Mouse (Mus musculus): ENCODE measurements around the gene Zfp64. TPM values are rescaled to one million over a fixed set of nuclear protein-coding genes. Genes with fewer than 3 reads are reported as not detected.

Gene Zfp64
- 10 to 100 TPM; 21.8 to 28.2 TPM for polyA plus RNA-seq (2017; shearing (Covaris generic))

DNA sequence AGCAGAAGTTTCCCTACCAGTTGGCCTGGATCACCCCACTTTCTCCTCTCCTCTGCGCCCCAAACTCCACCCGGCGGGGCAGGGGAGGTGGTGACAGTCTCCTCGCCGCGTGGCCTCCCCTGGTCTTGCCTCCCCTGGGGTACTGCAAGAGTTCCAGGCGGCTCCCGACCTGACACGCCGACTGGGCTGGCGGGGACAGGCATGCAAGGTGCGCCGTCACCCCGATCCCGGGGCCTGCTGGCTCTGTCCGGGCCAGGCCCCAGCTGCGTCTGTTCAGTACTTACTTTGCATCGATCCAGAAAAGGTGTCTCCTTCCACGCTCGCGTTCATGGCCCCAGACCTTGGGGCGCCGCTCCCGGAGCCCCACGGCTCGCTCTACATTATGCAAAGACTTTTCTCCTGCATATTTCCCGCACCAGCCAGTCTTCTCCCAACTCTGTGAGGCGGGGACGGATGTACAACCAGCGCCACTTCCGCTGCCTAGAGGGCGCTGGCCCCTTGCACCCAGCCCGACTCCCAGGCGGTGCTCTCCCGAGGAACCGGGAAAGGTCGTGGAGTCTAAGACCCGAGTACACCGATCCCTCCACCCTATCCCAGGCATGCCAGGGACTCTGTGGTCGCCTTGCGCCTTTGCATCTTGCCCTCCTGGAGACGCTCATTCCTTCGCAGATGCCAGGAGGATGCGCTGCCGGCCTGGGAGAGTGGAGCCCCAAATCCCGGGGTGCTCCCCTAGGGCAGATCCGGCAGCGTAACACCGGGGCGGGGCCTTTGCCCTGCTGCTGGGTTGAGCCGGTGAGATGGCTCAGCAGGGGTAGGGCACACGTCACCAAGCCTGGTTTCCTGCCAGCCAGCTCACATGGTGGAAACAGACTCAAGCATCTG is at the start of gene Zfp64:
Zfp64 (minus strand) TSS at position 753 of the 882 bp plus-strand sequence.
- ATAC-seq = peak; percentile 97

DNA sequence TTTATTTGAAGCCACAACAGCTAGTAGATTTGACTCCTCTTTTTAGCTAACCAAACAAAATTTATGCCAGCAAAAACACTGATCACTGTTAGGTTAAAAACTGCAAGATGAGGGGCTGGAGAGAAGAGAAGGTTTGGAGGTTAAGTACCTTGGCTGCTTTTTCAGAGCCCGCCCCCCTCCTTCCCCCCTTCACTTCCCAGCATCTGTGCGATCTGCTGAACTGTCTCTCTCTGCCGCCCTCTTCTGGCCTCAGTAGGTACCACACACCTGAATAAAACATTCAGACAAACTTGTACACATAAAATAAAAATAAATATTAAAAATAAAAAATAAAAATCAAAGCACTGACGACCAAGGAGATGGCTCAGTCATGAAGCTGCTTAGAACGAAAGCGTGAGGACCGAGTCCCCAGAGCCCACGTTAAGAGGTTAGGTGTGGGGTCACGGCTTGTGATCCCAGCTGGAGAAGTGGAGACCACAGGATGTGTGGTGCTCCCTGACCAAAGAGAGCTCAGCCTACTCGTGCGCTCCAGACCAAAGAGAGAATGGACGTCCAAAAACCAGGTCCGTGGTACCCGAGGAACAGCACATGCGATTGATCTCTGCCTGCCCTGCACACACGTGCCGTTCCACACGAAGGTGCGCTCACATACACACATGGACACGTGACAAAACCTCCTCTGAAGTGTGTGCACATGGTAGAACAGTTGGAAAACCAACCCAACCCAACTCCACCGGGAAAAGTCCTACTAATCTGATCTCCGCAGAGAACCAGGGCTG is 37.4 kb upstream of the Zfp64 start:
- ATAC-seq = no peak

DNA sequence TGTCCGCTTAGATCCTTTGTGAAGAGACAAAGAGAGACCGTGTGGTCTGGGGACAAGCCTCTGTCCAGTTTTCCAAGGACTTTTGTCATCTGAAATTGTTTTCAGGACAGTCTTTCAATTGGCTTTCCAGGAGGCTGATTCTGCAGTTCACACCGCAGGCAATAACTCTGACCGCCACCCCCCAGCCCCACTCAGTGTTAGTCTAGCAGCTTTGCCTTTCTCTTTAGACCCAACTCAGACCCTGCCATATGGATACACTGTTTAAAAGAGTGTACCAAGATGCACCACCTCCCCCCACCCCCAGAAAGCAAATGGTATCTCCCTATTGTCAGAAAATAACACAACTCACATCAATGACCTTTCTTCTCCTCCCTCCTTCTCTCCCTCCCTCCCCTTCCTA is 35.6 kb upstream of the Zfp64 start:
- ATAC-seq = no peak

DNA sequence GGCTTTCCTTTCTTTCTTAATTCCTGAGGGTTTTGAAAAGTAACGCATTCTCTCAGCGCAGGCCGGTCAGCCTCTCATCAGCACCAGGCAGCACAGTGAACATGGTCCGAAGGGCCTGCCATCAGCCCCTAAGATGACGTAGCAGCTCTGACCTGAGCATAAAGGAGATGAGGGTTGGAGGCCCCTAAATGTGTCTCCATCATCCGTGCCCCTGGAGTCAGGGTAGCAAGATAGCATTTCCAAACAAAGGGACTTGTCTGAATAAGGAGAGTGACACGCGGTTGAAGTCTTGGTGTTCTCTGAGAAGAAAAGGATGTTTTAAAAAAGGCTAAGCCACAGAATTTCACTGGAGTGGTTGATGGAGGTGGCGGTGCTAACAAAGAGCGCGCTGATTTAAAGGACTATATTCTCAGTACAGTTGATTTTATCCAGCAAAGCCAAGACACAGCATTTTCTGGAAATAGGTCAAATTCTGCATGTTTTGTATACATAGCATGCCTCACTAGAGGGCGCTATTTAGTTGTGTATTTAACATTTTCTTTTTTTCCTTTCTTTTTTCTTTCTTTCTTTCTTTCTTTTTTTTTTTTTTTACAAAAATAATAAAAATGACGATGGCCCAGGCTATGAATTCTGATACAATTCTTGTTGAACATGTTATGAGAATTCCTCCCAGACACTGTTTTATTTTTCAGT is 34.8 kb upstream of the Zfp64 start:
- ATAC-seq = no peak

DNA sequence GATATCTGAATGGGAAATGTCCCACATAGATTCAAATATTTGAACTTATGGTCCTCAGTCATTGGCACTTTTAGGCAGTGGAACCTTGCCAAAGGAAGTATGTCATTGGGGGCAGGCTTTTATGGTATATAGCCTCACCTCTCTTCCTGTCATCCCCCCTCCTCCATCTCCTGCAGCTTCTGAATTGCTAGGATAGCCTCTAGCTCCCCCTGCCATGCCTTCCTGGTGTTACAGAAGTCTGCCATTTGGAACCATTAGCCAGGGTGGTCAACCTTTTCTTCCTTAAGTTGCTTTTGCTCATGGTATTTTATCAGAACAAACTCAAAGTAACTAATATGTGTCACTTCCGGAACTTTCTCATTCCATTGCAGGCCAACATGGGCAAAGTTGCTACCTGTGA is 32.7 kb upstream of the Zfp64 start:
- no peak for ATAC-seq

DNA sequence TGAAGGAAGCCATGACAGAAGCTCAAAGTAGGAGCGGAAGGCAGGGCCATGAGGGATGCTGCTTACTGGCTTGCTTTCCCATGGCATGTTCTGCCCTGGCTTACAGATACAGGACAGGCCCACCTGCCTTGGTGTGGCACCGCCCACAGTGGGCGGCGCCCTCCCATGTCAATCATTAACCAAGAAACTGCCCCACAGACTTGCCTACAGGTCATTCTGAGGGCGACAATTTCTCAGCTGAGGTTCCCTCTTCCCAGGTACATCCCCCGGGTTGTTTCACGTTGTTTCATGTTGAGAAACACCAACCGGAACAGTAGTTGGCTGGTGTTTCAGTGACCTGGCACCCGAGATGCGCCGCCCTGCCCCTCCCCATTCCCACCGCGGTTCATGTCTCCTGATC is 32.0 kb upstream of the Zfp64 start:
- ATAC-seq = no peak

DNA sequence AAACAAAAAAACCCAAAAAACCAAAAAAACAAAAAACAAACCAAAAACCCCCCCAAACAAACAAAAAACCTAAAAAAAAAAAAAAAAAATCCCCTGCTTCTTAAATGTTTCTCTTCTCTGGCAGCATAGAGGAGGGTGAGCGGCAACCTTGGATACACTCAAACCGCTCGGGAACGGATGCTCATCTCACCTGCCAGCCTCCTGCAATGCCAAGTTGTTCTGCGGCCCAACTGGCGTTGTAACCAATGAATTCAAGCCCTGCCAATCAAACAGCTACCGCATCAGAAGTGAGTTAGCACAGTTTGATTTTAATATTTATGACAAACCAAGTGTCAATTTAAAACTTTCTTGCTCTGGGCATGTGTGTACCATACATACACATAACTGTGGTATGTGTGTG is 26.6 kb upstream of the Zfp64 start:
- no peak for ATAC-seq

DNA sequence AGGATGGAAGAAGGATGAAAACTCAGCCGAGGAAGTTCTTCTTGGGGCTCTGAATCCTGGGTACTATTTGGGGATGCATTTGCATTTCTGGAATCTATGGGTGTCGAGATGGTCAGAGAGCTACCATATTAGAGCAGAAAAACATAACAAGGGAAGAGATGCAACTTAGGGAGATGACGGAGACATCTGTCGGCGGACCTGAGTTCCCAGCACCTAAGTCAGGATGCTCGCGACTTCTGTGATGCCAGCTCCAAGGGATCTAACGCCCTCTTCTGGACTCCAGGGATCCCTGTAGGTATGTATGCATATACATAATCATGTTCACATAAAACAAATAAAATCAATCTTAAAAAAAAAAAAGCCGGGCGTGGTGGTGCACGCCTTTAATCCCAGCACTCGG is 26.1 kb upstream of the Zfp64 start:
- ATAC-seq = no peak

DNA sequence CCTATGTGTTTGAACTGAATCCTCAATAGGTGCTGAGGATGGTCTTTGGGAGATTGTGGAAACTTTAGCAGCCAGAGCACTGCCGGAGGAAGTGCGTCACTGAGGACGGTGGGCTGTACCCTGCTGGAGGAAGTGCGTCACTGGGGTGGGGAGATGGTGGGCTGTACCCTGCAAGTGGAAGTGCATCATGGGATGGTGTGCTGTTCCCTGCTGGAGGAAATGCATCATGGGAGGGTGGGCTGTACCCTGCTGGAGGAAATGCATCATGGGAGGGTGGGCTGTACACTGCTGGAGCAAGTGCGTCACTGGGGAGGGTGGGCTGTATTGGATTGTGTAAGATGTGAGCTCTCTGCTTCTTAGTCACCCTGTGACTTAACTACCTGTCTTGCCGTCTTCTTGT is 25.5 kb upstream of the Zfp64 start:
- ATAC-seq = no peak

DNA sequence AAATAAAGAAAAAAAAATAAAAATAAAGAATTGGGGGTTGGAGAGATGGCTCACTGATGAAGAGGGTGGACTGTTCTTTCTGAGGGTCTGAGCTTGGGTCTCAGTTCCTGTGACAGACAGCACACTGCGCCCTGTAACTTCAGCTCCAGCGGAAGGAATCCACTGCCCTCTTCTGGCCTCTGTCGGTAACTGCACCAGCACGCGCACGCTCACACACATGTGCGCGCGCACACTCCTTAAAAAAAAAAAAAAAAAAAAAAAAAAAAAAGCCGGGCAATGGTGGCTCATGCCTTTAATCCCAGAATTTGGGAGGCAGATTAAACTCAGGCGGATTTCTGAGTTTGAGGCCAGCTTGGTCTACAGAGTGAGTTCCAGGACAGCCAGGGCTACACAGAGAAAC is 24.4 kb upstream of the Zfp64 start:
- no peak for ATAC-seq

DNA sequence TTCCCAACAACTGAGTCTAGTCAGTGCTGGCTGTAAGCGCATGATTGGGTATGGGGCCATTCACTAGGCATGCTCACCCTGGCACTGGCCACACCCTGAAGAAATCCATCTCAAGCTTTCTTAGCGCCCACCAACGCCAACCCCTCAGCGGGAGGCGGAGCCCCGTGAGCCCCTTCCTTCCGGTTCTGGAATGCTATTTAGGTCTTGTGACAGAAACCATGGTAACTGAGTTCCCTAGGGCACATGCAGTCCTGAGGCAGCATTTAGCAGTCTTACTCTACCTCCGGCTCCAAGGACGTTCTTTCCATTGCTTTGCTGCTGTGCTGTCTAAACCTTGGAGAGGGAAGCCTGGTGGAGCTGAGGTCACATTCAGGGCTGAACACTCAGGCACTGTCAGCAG is 22.6 kb upstream of the Zfp64 start:
- ATAC-seq = no peak

DNA sequence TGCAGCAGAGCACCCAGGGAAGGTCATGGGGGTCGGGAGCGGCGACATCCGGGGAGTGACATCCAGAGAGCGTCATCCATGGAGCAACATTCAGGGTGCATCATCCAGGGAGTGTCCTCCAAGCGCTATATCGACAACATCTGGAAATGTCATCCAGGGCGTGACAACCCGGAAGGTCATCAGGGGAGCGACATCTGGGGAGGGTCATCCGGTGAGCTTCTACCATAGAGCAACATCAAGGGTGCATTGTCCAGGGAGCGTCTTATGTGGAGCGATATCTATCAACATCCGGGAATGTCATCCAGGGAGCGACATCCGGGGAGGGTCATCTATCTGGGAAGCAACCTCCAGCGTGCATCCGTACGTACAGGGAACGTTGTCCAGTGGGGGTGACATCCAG is 14.7 kb upstream of the Zfp64 start:
- ATAC-seq = no peak

DNA sequence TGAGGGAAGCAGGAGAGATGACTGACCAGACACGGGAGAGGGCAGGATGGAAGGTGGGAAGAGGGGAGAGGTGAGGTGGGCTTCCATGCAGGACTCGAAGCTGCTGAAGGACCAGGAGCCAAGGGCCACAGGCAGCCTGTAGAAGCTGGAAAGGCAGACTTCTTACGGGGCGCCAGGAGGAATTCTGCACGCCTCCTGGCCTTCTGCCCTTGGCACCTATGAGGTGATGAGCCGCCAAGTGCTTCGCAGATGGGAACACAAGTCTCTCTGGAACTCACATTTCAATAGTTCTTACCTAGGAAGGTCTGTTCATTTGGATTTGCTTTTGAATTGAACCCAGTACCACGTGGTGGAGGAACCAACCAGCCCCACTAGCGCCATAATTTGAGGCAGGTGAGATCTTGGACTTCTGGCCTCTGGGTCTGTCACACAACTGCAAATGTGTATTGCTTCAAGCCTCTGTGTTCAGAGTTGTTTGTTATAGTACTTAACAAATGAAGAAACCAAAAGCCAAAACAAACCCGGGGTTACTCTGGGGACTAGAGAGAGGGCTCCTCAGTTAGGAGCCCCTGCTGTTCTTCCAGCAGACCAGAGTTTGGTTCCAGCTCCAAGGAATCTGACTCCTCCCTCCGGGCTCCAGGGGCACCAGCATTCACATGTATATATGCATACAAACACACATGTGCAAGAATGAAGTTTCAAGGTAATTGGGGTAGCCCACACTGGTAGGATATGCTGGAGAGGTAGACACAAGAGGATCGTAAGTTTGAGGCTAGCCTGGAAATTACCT is 12.9 kb upstream of the Zfp64 start:
- ATAC-seq = no peak

DNA sequence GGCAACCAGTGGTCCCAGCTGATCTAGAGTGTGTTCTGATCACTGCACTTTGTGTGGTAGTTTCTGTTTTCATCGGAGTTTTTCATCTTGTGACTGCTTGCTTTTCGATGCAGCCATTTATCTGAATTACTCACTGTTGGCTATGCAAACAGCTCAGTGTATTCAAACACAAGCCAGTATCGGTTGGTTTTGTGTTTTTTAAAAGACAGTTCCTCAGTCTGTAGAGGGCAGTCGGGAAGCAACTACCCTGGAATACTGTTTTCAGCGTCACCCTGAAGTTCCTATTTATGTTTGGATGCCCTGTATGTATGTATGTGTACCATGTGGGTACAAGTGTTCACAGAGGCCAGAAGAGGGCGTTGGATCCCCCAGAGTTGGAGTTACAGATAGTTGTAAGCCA is 11.1 kb upstream of the Zfp64 start:
- ATAC-seq = no peak

DNA sequence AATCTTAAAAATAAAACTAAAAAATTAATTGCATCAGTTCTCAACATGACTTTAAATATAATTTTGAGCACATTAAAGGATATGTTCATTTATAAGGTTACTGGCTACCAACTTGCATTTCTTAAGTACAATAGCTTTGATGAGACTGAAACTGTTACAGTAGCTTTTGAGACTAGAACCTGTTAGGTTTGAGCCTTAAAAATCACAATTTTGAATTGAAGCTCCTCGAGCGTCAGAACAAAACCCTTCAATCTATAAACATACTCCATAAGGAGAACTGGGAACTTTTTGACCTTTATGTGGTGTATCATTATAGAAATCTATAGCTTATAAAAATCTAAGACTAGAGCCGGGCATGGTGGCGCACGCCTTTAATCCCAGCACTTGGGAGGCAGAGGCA is 9.5 kb upstream of the Zfp64 start:
- no peak for ATAC-seq

DNA sequence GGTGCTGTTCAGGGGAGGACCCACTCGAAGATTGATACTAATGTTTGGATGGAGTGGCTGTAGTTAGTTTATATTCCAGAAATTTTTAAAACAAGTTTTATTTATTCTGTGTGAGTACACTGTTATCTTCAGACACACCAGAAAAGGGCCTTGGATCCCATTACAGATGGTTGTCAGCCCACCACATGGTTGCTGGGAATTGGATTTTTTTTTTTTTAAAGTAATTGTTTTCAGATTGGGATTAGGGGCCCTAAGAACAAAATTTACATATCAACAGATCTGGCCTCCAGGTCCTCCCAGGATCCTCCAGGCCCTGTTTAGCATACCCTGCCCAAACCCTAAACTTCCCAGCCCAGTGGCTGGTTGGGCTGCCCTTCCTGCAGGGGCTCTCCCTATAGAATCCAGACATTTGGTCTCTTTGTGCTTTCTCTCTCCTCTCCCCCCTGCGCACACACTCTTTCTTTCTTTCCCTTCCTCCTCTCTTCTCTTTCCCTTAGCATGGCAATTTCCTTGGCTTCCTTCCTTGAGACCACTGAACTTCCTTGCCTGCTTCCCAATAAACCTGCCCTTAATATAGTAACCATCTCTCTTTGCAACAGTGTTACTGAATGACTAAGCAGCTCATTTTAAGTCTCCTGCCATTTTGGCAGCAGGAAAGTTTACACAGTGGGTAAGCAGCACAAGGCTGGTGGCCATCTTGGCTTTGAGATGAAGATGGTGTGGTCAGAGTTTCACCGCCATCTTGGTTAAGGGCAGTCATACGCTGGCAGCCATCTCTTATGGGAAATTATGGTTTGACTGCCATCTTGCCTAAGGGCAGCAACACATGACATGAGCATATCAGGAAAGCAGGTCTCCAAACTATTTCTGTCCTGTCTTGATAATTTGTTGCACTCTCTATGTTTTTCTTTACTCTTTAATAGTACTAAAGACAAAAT is 6.6 kb upstream of the Zfp64 start:
- ATAC-seq = no peak

DNA sequence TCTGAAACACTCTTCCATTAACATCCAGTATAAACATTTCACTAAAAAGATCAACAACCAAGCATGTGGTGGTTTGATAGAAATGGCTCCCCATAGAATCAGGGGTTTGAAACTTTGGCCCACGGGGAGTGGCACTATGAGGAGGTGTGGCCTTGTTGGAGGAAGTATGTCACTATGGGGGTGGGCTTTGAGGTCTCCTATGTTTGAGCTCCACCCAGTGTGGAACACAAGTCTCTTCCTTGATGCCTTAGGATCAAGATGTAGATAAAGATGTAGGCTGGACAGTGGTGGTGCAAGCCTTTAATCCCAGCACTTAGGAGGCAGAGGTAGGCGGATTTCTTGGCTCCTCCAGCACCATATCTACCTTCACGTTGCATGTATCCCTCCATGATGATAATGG is 5.4 kb upstream of the Zfp64 start:
- ATAC-seq = no peak

DNA sequence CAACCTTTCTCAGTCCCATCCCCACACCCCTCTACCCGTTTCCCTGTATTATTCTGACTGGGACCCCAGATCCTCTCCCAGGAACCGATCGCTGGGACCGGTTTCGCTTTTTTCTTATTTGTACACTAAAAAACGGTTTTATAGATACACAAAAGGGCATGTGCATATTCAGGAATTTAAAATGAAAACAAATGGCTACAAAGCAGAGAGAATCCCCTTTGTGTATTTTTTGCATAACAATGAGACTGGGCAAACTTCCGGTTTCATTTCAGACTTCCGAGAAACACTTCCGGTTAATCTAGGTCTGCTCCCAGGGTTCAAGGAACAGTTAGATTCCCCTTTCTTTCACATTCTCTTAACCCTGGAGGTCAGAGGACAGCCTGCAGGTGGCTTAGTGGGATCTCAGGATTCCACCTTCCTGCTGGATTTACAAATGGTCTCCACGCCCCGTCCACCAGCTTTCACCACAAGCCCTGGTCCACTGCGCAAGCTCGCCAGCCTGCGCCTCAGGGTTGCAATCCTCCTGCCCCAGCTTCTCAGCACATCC is 4.0 kb upstream of the Zfp64 start:
- ATAC-seq = no peak

DNA sequence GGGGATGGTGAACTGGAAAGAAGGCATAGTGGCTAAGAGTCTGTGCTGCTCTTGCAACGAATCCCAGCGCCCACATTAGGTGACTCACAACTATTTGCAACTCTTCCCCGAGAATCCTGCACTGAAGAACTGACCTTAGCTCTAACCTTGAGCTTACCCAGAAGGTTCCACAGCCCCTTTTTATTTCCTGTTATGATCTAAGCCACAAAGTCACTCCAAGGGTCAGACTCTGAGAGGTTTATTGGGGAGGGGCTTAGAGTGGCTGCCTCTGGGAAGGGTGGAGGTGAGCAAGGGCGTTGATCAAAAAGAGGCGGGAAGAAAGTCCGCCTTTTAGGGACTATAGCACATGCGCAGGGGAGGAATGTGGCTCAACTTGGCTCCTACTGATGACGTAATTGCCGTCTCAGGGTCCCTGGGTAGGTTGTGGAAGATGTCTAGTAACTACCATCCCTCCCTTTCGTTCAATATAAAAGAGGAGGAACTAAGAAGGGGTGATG is 511 bp upstream of the Zfp64 start:
- ATAC-seq = peak; percentile 19

DNA sequence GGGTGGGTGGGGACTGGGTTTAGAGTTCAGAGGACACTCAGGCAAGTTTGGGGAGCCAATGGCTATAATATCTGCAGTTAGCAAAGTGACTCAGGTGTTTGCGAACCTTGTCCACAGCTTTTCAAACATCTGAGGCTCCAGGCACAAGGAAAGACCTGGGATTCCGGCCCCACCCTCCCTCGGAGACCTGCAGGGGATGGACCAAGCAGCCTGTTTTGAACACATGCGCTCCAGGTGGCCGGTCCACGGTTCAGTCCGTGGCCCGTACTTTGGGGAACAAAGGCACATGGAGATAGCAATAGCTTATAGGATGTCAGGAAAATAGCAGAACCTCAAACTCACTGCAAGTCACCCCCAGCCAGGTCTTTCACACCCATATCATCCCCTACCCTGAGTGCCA is 1.0 kb downstream of the Zfp64 start:
- ATAC-seq = no peak

DNA sequence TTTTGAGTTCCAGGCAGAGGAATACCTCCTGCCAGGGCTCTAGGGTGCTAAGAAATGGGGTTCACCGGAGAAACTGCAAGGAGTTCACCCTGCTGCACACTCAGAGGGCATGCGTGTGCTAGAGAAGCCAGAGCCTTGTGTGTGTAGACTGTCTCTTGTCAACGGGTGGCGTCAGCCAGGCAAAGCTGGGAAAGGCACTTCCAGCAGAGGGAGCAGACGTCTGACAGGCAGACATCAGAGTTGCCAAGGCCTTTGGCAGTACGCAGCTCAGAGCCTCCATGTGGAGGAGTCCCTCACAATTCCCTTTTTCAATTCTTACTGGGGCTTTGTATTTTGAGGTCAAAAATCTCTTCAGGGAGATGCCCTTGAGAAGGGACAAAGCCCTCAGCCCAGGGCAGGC is 6.9 kb downstream of the Zfp64 start:
- no peak for ATAC-seq
